Mouse (Mus musculus): ENCODE results near the gene Olfr821. TPM values are rescaled to one million over a fixed set of nuclear protein-coding genes. Genes with fewer than 3 reads are reported as not detected.
"Not testable (repeated sequence)": the region's sequence is repeated elsewhere in the genome, so short reads cannot be mapped to it uniquely, and the experiment has no call there.

Gene Olfr821
- not detected in 2 replicates for polyA plus RNA-seq (2015; fragmentation: Nextera tagmentation; extraction: Ambion mirVana)

- Histone ChIP-seq H3K27me3 (no peaks in the 10 kb centered on the region), H3K4me2 (replicated peaks) (no peak within 1 kb of the TSS), H3K4me1 (no peaks in the 10 kb centered on the region), H3K9me3 (no peaks in the 10 kb centered on the region), H3K9ac (no peak within 1 kb of the TSS), H3K27ac (no peak within 1 kb of the TSS), H3K36me3 (no peaks in the 10 kb centered on the region), H3K4me3 (no peak within 1 kb of the TSS)
- no peak for ATAC-seq (ENCODE audit: low FRiP score, low read depth)
Measured at GRCm38 (mm10) chr10:130030048-130030447, at the start of gene Olfr821. Gene Olfr821 (plus strand): TSS chr10:130030348.

DNA sequence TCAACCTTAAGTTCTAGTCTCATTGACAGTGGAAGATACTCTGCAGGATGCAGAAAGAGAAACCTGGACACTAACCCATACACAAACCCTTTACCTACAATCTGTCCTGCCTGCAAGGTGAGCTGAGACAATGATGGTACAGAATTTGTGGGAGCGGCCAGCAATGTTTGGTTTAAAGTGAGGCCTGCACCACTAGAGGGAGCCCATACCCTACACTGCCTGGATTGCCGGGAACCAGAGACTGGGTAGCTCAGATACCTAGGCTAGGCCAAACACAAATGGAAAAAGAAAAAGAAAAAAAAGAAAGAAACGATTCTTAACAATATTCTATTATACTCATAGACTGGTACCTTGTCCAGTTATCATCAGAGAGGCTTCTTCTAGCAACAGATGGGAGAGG, 48.3 kb upstream of the Olfr821 start:
- not testable (repeated sequence) for H3K27me3 ChIP-seq; H3K4me3 ChIP-seq; H3K4me2 ChIP-seq (replicated peaks); H3K4me1 ChIP-seq; ATAC-seq (ENCODE audit: low FRiP score, low read depth); H3K36me3 ChIP-seq; H3K9ac ChIP-seq; H3K27ac ChIP-seq; H3K9me3 ChIP-seq
- WGBS: no CpG with 5 or more reads among the region's 3 CpGs

GRCm38 (mm10) chr10:129984962-129985361, 45.2 kb upstream of the Olfr821 start, which contains the start of gene Gm10310:
Gene Gm10310 (minus strand): TSS chr10:129985062.
- not testable (repeated sequence) for H3K27ac ChIP-seq; H3K27me3 ChIP-seq; H3K9ac ChIP-seq; H3K4me3 ChIP-seq; H3K9me3 ChIP-seq; H3K4me2 ChIP-seq (replicated peaks); H3K36me3 ChIP-seq; ATAC-seq (ENCODE audit: low FRiP score, low read depth); H3K4me1 ChIP-seq
- WGBS: no CpG with 5 or more reads among the region's 1 CpGs

- WGBS: 86% methylated on average over 4 of the region's 4 CpGs
- H3K27me3 ChIP-seq; H3K4me2 ChIP-seq (replicated peaks); H3K9me3 ChIP-seq; ATAC-seq (ENCODE audit: low FRiP score, low read depth); H3K36me3 ChIP-seq; H3K9ac ChIP-seq; H3K27ac ChIP-seq; H3K4me1 ChIP-seq; H3K4me3 ChIP-seq: not testable (repeated sequence)
Measured at GRCm38 (mm10) chr10:130004104-130004503, 26.0 kb upstream of the Olfr821 start.

DNA sequence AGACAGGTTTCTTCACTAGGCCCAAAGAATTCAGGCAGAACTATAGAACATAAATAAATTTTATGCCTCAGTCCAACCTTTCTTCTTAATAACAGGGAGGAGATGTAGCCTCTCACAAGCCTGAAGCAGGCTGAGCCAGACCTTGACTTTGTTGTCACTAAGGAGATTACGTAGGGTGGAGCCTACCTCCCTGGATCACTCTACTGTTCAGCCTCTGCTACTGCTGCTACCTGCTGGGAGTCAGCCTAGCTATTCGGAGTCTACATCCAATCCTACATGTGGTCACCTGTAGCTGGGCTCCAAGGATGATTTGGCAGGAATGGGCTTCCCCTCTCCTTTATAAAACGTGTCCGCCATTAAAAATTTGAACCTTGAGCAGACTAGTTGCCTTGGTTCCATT, 24.8 kb upstream of the Olfr821 start:
- ATAC-seq (ENCODE audit: low FRiP score, low read depth); H3K9ac ChIP-seq; H3K27me3 ChIP-seq; H3K4me1 ChIP-seq; H3K4me2 ChIP-seq (replicated peaks); H3K27ac ChIP-seq; H3K9me3 ChIP-seq; H3K4me3 ChIP-seq; H3K36me3 ChIP-seq: not testable (repeated sequence)
- WGBS: 85% methylated on average over 4 of the region's 4 CpGs

DNA sequence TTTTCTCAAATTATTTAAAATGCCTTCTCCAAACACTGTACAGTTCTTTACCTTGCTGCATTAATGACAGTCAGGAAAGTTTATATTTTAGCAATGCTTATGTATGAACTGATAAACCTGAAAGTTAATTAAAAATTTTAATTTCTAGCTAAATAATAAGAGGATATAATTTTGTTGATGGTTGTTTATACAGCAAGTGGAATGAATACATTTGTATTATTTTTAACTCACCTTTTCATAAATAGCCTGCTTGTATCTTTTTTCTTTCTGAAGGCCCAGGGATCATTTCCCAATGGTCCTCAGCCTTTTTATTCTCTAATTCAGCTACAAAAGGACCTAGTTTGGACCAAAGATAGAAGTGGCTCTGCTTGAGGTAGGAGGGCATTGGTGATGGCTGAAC, 17.8 kb upstream of the Olfr821 start, which contains the start of gene Olfr820:
Gene Olfr820, plus strand, starts transcription at position 301 of the 400 bp plus-strand sequence.
- Histone ChIP-seq H3K9me3 (no peaks in the 10 kb centered on the region), H3K27me3 (no peaks in the 10 kb centered on the region), H3K4me1 (no peaks in the 10 kb centered on the region), H3K27ac (no peak within 1 kb of the TSS), H3K4me3 (no peak within 1 kb of the TSS), H3K4me2 (replicated peaks) (no peak within 1 kb of the TSS), H3K9ac (no peak within 1 kb of the TSS), H3K36me3 (no peaks in the 10 kb centered on the region)
- no peak for ATAC-seq (ENCODE audit: low FRiP score, low read depth)

- Histone ChIP-seq H3K27ac (no peak overlapping the region), H3K4me1 (no peaks in the 10 kb centered on the region), H3K4me3 (no peak overlapping the region), H3K9me3 (no peaks in the 10 kb centered on the region), H3K9ac (no peak overlapping the region), H3K4me2 (replicated peaks) (no peak overlapping the region), H3K36me3 (no peaks in the 10 kb centered on the region), H3K27me3 (no peaks in the 10 kb centered on the region)
- no peak for ATAC-seq (ENCODE audit: low FRiP score, low read depth)
- 73% methylated on average over 6 of the region's 6 CpGs for WGBS
Measured at GRCm38 (mm10) chr10:130037096-130037495, 6.9 kb downstream of the Olfr821 start.

DNA sequence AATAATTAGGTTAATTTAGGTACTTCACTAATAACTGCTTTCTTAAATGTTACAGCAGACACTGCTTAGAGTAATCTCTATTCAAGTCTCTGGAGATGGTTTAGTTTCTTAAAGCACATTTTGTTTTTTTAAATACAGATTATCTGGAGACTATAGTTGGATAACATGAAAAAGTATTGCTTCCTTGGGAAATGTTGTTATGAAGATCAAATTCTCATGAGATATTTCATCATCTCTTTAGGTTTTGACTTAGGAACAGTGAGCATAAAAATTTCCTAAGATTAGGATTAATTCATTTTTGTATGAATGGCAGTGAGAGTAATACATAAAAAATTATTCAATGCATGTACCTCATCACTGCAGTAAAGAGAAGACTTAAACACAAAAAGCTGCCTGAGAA, 40.8 kb downstream of the Olfr821 start, which contains the start of gene Olfr822:
Gene Olfr822, plus strand, starts transcription at position 301 of the 400 bp plus-strand sequence.
- H3K9ac ChIP-seq: no peak within 1 kb of the TSS
- no peak for ATAC-seq (ENCODE audit: low FRiP score, low read depth)
- no peaks in the 10 kb centered on the region for H3K9me3 ChIP-seq
- H3K27ac ChIP-seq: no peak within 1 kb of the TSS
- no peaks in the 10 kb centered on the region for H3K36me3 ChIP-seq
- H3K27me3 ChIP-seq: no peaks in the 10 kb centered on the region
- no peaks in the 10 kb centered on the region for H3K4me1 ChIP-seq
- H3K4me3 ChIP-seq: no peak within 1 kb of the TSS
- no peak within 1 kb of the TSS for H3K4me2 ChIP-seq (replicated peaks)

Other genes starting within 250 kb of the Olfr821 start
- gene Olfr810, start 235.4 kb upstream of the Olfr821 start, polyA plus RNA-seq (2015; fragmentation: Nextera tagmentation; extraction: Ambion mirVana): not detected in 2 replicates
- not detected in 2 replicates for gene Olfr811, start 226.0 kb upstream of the Olfr821 start, polyA plus RNA-seq (2015; fragmentation: Nextera tagmentation; extraction: Ambion mirVana)
- not detected in 2 replicates for gene Olfr812, start 184.3 kb upstream of the Olfr821 start, polyA plus RNA-seq (2015; fragmentation: Nextera tagmentation; extraction: Ambion mirVana)
- not detected in 2 replicates for gene Olfr813, start 175.0 kb upstream of the Olfr821 start, polyA plus RNA-seq (2015; fragmentation: Nextera tagmentation; extraction: Ambion mirVana)
- not detected in 2 replicates for gene Olfr814, start 150.5 kb upstream of the Olfr821 start, polyA plus RNA-seq (2015; fragmentation: Nextera tagmentation; extraction: Ambion mirVana)
- not detected in 2 replicates for gene Olfr815, start 124.5 kb upstream of the Olfr821 start, polyA plus RNA-seq (2015; fragmentation: Nextera tagmentation; extraction: Ambion mirVana)
- not detected in 2 replicates for gene Olfr816, start 114.8 kb upstream of the Olfr821 start, polyA plus RNA-seq (2015; fragmentation: Nextera tagmentation; extraction: Ambion mirVana)
- not detected in 2 replicates for gene Olfr818, start 81.2 kb upstream of the Olfr821 start, polyA plus RNA-seq (2015; fragmentation: Nextera tagmentation; extraction: Ambion mirVana)
- not detected in 2 replicates for gene Olfr819, start 63.1 kb upstream of the Olfr821 start, polyA plus RNA-seq (2015; fragmentation: Nextera tagmentation; extraction: Ambion mirVana)
- not detected in 2 replicates for gene Olfr247, start 54.2 kb upstream of the Olfr821 start, polyA plus RNA-seq (2015; fragmentation: Nextera tagmentation; extraction: Ambion mirVana)
- gene Gm10310, start 45.3 kb upstream of the Olfr821 start, polyA plus RNA-seq (2015; fragmentation: Nextera tagmentation; extraction: Ambion mirVana): not detected in 2 replicates
- gene Olfr820, start 17.7 kb upstream of the Olfr821 start, polyA plus RNA-seq (2015; fragmentation: Nextera tagmentation; extraction: Ambion mirVana): not detected in 2 replicates
- gene Olfr822, start 40.9 kb downstream of the Olfr821 start, polyA plus RNA-seq (2015; fragmentation: Nextera tagmentation; extraction: Ambion mirVana): not detected in 2 replicates
- gene Olfr823, start 85.0 kb downstream of the Olfr821 start, polyA plus RNA-seq (2015; fragmentation: Nextera tagmentation; extraction: Ambion mirVana): not detected in 2 replicates
- gene Olfr824, start 99.7 kb downstream of the Olfr821 start, polyA plus RNA-seq (2015; fragmentation: Nextera tagmentation; extraction: Ambion mirVana): not detected in 2 replicates
- not detected in 2 replicates for gene Olfr825, start 136.4 kb downstream of the Olfr821 start, polyA plus RNA-seq (2015; fragmentation: Nextera tagmentation; extraction: Ambion mirVana)
- gene Olfr826, start 153.8 kb downstream of the Olfr821 start, polyA plus RNA-seq (2015; fragmentation: Nextera tagmentation; extraction: Ambion mirVana): not detected in 2 replicates
- gene Olfr827, start 184.1 kb downstream of the Olfr821 start, polyA plus RNA-seq (2015; fragmentation: Nextera tagmentation; extraction: Ambion mirVana): not detected in 2 replicates
- gene Neurod4, start 249.9 kb downstream of the Olfr821 start, polyA plus RNA-seq (2015; fragmentation: Nextera tagmentation; extraction: Ambion mirVana): not detected in 2 replicates

Measured in limb, embryonic 13.5 days (tissue).